Mouse (Mus musculus) urinary bladder, adult 18-20 months (tissue): Measurements from ENCODE around the gene Bcl9l.
A peak's percentile ranks its signal among the peaks of the same experiment; 100 is the strongest.
"Not testable (repeated sequence)": the region's sequence is repeated elsewhere in the genome, so short reads cannot be mapped to it uniquely, and the experiment has no call there.

Source experiments
- DNase-seq, 2 experiments: peaks; one replicate each; pipeline ENCODE4 v3.0.0; 2022; ENCODE audit warnings: low spot score in 2 of 2, mixed read lengths in 2 of 2

The Bcl9l gene

GRCm38 (mm10) chr9:44482552-44482951 lies at the start of gene Bcl9l:
Gene Bcl9l, plus strand, starts transcription at chr9:44482825.
- peak; percentile 88 to 92 for DNase-seq

DNA sequence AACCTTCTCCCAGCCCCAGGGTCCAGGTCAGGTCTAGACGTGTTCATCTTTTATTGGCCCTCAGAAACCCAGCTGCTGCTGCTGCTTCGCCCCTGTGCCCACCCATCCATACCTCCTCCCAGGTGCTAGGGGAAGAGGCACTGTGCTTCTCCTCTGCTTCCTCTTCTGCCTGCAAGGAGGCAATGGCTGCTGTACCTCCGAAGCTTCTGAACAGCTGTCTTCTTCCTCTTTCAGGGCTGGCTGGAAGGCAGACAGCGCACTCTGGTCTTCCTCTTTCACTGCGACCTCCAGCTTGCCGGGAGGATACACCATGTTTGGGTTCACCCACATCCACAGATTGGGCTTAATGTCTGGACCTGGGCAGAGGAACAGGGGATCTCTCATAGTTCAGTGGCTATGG lies 46.9 kb upstream of the Bcl9l start:
- no peak for DNase-seq

DNA sequence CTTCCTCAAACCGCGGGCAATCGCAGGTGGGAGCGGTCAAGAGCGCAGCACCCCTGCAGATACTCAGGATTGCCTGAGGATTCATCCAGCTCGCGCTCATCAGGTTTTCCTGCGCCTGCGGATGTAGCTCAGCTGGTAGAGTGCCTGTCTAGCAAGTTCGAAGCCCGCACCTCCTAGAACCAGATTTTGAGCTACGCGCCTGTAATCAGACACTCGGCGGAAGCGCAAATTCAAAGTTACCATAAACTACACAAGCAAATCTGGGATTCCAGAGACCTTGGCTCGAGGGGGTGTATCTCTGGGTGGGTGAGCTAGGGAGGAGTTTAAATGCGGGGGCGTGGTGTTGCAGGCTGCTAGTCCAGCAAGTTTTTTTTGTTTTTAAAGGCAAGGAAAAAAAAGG lies 41.7 kb upstream of the Bcl9l start, which contains the start of gene Foxr1:
Gene Foxr1, minus strand, starts transcription at position 176 of the 400 bp plus-strand sequence.
- DNase-seq = no peak

GRCm38 (mm10) chr9:44444402-44445025 lies 38.1 kb upstream of the Bcl9l start:
- DNase-seq = not testable (repeated sequence)

DNA sequence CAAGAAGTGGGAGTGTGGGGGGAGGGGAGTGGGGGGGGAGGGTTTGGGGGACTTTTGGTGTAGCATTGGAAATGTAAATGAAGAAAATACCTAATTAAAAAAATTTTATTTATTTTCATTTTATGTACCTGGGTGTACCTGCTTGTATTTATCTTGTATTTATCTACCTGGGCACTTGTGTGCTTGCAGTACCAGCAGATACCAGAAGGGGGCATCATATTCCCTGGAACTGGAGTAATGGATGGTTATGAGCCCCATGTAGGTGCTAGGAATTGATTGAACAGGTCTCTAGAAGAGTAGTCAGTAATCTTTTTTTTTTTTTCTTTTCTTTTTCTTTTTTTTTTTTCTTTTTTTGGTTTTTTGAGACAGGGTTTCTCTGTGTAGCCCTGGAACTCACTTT lies 32.2 kb upstream of the Bcl9l start:
- no peak for DNase-seq

DNA sequence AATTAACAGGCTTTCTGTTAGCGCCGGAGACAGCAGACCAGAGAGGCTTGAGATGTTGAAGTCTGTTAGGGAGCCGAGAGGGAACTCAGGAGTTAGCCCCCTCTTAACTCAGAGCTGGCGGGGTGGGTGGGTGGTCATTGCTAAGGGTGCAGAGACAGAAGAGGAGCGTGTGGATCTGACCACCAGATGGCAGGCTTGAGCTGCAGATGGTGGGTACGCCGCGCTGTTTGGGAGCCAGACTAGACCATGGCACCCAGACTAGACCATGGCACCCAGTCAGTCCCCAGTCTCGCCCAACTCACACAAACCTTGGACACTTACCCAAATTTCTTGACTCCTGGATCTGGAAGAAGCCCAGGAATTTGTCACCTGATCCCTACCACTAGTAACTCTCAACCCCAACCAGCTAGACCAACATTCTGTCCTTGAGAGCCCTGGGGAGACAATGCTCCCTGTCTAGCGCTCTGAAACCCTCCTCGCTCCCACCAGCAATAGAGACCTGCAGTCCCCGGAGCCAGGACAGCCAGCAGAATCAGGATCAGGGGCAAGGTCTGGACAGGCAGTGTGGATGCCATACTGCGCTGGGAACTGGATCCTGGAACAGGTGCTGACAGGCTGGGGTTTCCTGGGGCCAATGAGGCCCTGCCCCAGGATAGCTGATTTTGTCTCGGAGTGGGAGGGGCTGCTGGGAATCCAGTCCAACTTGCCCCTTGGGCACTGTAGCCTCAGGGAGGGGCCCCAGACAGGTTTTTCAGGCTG lies 28.3 kb upstream of the Bcl9l start:
- DNase-seq = peak; percentile 84 to 85

DNA sequence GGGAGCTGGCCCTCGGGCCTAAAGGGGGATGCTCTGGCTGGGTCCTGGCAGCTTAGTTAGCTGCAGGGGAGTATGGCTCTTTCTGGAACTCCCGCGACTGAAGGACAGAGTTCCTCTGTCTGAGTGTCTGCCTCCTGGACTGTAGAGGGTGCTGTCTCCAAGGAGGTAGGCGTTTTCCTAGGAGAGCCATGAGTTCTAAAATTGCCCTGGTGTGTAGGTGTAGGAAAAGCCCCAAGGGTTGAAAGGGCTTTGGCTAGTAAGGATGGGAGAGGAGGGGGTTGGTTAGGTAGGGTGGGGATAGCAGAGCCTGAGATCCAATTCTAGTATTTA lies 27.8 kb upstream of the Bcl9l start, which contains the start of gene Upk2:
Gene Upk2, minus strand, starts transcription at position 86 of the 330 bp plus-strand sequence.
- peak in 1 of 2 experiments; percentile 57 for DNase-seq

DNA sequence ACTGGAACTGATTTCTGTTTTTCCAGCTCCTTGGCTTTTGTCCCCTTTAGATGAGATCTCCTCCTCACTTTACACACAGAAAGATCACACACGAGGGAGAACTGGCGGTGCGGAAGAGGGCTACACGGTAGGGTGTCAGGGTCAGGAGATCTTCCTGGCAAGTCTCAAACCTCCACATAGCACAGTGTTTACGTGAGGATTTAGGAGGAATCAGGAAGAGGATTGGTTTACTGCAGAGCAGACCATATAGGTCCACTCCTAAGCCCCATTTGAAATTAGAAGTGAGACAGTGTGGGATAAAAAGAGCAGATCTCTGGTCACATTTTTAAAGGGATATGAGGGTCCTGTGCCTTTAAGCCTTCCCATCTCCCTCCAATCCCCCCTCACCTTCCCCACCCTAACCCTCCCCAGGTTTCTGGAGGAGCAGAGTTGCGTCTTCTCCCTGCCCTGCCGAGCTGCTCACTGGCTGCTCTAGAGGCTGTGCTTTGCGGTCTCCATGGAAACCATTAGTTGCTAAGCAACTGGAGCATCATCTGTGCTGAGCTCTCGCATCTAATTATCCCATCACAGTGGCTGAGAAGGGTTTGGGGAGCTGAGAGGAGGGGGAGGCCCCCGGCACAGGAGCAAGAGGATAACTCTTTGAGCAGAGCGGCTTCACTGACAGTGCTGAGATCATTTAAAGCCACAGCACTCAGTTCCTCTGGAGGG lies 25.4 kb upstream of the Bcl9l start:
- peak in 1 of 2 experiments; percentile 27 for DNase-seq

DNA sequence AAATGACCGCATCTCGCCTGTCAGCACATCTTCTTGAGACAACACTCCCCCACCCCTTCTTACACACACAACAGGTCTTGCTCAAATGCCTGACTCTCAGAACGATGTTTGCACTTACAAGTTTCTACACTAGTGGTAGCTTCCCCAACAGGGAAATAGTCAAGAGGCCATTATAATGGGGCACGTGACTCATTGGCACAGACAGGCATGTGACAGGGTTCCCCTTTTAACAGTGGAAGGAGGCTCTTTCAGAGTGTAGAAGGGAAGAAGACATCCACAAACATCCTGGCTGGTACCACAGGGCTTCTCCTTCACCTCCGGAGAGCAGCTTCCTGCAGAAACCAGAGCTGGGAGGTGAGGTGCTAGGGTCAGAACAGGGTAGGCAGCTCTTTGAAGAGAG lies 20.7 kb upstream of the Bcl9l start:
- no peak for DNase-seq

DNA sequence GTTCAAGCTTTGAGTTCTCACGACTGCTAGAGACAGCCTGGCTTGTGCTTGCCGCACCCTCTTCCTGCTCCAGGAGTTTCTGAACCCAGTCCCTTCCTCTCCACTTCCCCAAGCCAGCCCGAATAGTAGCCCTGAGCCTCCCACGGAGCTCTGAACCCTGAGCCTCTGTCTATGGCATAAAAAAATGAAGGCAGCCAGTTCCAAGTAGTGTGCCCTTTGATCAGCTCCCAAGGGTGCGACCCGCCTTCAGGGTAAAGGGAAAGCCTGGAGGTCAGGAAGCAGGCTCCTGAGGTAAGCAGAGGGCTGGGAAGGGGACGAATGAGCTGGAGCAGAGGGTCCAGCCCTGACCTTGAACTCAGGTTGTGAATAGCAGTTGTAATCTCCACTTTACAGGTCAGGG lies 14.4 kb upstream of the Bcl9l start:
- DNase-seq = no peak

- DNase-seq = no peak
Observed at GRCm38 (mm10) chr9:44468800-44469199, 13.8 kb upstream of the Bcl9l start.

- no peak for DNase-seq
Observed at GRCm38 (mm10) chr9:44473184-44473583, 9.4 kb upstream of the Bcl9l start.

GRCm38 (mm10) chr9:44474327-44474726 lies 8.3 kb upstream of the Bcl9l start:
- no peak for DNase-seq

- DNase-seq = no peak
Observed at GRCm38 (mm10) chr9:44475936-44476335, 6.7 kb upstream of the Bcl9l start.

GRCm38 (mm10) chr9:44477339-44478228 lies 5.0 kb upstream of the Bcl9l start:
- DNase-seq = peak; percentile 49 to 59

DNA sequence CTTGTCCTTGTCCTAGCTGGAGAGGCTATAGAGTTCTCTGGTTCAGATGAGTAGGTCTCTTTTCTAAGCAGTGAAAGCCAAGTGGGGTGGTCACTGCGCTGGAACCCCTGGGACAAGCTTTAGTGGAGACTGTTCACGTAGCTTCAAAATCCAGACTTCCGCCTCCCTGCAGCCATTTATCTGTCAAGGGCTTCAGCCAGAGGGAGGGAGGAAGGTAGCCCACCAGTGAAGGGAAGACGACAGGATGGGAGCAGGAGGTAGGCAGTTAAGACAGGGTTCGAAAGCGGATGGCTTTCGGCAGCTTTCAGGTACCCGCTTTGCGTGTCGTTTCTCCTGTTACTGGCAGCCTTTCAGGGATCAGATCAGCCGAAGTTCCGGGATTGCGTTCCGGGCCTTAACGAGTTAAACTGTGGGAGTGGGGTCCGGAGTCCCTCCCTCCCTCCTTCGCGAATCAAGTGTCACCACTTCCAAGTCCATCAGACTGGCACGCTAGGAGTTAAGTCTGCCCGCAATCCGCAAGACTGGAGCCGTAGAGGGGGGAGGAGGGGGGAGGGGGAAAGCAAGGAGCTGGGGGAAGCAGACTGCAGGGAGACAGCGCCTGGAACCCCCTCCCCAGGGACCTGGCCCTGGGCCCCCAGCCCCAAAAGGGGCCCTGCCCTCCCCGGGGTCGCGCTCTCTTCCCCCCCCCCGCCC lies 4.2 kb upstream of the Bcl9l start:
- DNase-seq = peak; percentile 68 to 75

- DNase-seq = peak; percentile 74 to 78
Observed at GRCm38 (mm10) chr9:44478959-44479605, 3.5 kb upstream of the Bcl9l start.

DNA sequence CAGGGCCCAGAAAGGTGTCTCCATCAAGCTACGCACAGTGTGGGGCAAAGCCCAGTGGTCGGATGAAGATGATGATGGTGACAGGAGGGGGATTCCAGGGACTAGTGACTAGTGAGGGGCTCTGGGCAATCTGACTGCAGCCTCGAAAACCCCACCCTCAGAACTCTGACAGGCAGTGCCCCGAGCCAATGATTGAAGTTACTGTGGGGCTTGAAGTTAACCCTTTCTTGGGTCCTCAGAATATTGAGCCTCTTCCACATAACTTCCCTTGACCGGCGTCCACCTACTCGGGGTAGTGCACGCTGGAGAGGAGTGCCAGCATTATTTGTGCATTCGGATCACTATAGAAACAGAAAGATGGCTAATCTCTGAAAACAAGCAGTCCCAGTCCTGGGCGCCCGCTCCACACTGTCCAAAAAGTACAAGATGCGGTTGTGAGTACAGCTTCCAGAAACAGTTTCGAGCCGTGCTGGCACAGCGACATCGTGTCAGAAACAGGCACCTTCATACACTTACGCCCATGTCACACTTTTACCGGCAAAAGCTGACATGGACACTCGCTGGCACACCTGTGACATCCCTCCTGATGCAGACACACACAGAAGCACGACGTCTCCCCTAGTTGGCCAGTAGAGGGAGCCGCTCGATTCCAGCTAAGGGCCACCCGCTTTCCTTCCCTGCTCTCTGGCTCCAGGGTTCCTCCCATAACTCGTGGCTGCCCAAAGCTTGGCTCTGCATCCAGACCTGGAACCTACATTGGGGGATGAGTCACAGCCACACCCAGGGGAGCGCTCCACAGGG lies 2.8 kb upstream of the Bcl9l start:
- peak; percentile 88 for DNase-seq

DNA sequence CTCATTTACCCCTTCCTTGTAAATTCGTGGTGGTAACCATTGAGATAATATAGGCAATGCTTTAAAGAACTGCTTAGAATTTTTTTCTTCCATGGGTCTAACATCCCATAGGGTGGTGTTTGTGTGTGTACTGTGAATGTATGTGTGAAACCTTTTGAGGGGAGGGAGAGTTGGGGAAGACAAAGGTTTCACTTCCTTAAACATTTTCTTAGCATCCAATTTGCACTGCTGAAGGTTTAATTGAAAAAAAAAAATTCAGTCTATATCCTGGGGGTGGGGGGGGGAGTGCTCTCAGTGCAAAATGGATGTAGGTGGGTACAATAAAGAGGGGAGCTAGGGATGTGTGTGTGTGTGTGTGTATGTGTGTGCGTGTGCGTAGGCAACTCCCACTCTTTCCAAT lies 513 bp upstream of the Bcl9l start:
- no peak for DNase-seq
